Mouse (Mus musculus): Measurements from ENCODE around the gene Pabpn1. TPM values are rescaled to one million over a fixed set of nuclear protein-coding genes. Genes with fewer than 3 reads are reported as not detected.

The Pabpn1 gene
- 254 TPM for polyA plus RNA-seq (2015; fragmentation: Illumina TruSeq; extraction: RNeasy Lipid Tissue Mini Kit (QIAGEN cat#74804); ENCODE audit: insufficient read depth, low replicate concordance)

GRCm38 (mm10) chr14:54892200-54892599 is at the start of gene Pabpn1:
Gene Pabpn1 (plus strand): TSS chr14:54892500.

GRCm38 (mm10) chr14:54870861-54871260 is 21.4 kb upstream of the Pabpn1 start, which contains the start of gene Homez:
Gene Homez (minus strand): TSS chr14:54870961.

GRCm38 (mm10) chr14:54877048-54877715 is 15.1 kb upstream of the Pabpn1 start, which contains the start of gene Ppp1r3e:
Gene Ppp1r3e (minus strand): TSS chr14:54877550.

GRCm38 (mm10) chr14:54883154-54884021 is 8.9 kb upstream of the Pabpn1 start, which contains the start of the genes Bcl2l2 and Gm20521:
Gene Bcl2l2 (plus strand): TSS chr14:54883377.
Gene Gm20521 (plus strand): TSS chr14:54883441.

DNA sequence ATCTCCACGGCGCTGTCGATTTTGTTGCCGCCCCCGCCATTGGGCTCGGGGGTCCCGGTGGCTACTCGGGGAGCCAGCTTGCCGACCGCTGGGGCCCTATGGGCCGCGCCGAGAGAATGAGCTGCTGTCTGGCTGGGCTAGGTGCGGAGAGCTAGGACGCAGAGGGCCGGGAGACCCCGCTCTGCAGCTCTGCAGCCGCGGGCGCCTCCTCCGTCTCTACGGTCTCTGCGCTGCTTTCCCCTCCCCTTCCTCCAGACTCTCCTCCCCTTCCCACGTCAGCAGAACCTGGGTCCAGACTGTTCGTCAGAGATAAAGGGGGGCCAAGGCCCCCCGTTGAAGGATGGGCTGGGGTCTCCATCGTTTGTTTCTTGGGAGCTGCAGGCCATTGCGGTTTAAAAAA is 20.6 kb downstream of the Pabpn1 start, which contains the start of gene Slc22a17:
Gene Slc22a17, minus strand, starts transcription at position 247 of the 400 bp plus-strand sequence.

DNA sequence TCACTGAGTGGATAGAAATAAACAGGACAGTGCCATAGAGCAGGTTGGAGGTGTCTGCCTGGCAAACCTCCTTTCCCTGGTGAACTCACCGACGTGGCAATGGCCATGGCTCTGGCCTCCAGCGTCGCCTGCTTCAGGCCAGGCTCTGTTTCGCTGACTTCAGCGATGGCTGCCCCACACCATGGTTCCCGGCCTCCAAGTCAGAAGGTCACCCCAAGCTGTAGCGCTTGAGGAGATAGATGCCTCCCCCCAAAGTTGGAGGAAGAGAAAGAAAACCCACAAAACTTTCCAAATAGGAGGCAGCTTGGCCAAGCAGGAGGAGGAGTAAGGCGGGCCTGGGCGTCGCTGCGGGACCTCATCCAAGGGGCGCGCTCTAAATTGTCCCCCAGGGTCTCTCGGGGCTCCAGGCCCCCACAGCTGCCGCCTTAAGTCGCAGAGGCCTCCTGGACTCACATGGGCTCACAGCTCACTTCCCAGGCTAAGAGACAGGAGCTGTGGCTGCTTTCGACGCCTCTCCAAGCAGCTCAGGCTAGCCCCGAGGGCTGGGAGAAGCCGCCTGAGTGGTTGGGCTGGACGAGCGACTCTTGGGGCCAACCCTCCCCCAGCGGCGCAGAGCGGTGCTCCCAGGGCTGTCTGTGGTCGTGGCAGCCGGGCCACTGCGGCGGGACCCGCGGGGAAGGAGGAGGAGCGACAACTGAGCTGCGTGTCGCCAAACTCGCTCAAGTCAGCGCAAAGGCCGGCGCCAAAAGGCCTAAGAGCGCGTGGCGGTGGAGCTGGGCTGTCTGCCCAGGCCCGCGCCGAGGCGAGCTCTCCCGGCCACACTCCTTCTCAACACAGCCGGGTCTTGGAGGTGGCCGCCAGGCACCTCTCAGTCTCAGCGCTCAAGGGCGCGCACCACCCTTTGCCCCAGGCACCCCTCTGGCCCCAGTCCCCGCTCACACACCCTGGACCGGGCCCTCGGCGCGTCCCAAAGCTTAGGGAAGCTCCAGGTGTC is 33.3 kb downstream of the Pabpn1 start, which contains the start of gene Efs:
Gene Efs, minus strand, starts transcription at position 778 of the 994 bp plus-strand sequence.

GRCm38 (mm10) chr14:54932645-54933150 is 40.4 kb downstream of the Pabpn1 start, which contains the start of gene Il25:
Gene Il25 (plus strand): TSS chr14:54932695.

DNA sequence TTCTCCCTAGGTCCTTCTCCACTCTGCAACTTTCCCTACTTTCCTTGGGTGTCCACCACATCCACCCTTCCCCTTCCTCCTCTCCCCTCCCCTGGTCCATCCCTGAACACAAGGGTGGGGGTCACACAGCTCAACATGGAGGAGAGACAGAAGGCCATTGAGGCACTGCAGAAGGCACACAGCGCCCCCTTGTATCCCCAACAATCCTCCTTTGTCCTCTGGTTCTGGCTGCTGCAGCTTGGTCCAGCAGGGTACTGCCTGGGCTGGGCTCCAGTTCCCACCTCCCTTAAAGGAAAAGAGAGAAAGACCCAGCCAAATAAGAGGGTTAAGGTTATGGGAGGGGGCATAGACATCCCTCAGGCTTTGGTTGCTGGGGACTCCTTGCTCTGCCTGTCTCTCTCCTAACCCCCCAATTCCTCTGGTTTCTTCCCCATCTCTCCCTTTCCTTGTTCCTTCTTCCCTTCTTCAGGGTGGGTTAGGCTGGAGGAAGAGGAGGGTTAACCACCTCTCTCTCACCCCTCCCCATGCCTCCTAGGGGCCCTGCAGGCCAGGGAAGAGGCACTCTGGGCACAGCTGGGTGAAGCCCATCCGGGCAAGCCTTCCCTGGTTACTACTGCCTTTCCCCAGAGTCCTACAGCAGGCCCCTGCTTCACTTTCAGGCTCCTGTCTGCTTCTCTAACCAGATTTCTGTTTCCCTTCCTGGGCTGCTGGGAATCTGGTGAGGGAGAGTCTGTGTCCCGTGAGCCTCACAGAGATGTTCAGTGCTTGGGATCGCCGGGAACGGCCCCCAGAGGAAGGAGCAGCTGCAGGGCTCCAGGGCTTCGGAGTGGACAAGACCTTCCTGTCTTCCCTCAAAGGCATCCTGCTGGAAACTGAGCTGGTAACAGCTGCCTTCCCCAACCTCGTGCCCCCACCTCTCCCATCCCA is 43.9 kb downstream of the Pabpn1 start, which contains the start of gene Cmtm5:
Gene Cmtm5, plus strand, starts transcription at position 358 of the 927 bp plus-strand sequence.

Other genes starting within 250 kb of the Pabpn1 start
- gene 1700123O20Rik, start 206.3 kb upstream of the Pabpn1 start, polyA plus RNA-seq (2015; fragmentation: Illumina TruSeq; extraction: RNeasy Lipid Tissue Mini Kit (QIAGEN cat#74804); ENCODE audit: insufficient read depth, low replicate concordance) = 39.1 TPM
- 429 TPM for gene Acin1, start 205.6 kb upstream of the Pabpn1 start, polyA plus RNA-seq (2015; fragmentation: Illumina TruSeq; extraction: RNeasy Lipid Tissue Mini Kit (QIAGEN cat#74804); ENCODE audit: insufficient read depth, low replicate concordance)
- gene Gm29776, start 193.7 kb upstream of the Pabpn1 start, polyA plus RNA-seq (2015; fragmentation: Illumina TruSeq; extraction: RNeasy Lipid Tissue Mini Kit (QIAGEN cat#74804); ENCODE audit: insufficient read depth, low replicate concordance) = not detected
- gene Cebpe, start 180.3 kb upstream of the Pabpn1 start, polyA plus RNA-seq (2015; fragmentation: Illumina TruSeq; extraction: RNeasy Lipid Tissue Mini Kit (QIAGEN cat#74804); ENCODE audit: insufficient read depth, low replicate concordance) = not detected
- gene Slc7a8, start 110.6 kb upstream of the Pabpn1 start, polyA plus RNA-seq (2015; fragmentation: Illumina TruSeq; extraction: RNeasy Lipid Tissue Mini Kit (QIAGEN cat#74804); ENCODE audit: insufficient read depth, low replicate concordance) = 6.3 TPM
- not detected for gene Rnf212b, start 78.4 kb upstream of the Pabpn1 start, polyA plus RNA-seq (2015; fragmentation: Illumina TruSeq; extraction: RNeasy Lipid Tissue Mini Kit (QIAGEN cat#74804); ENCODE audit: insufficient read depth, low replicate concordance)
- 5.4 TPM for gene Homez, start 21.5 kb upstream of the Pabpn1 start, polyA plus RNA-seq (2015; fragmentation: Illumina TruSeq; extraction: RNeasy Lipid Tissue Mini Kit (QIAGEN cat#74804); ENCODE audit: insufficient read depth, low replicate concordance)
- 10.9 TPM for gene Ppp1r3e, start 14.9 kb upstream of the Pabpn1 start, polyA plus RNA-seq (2015; fragmentation: Illumina TruSeq; extraction: RNeasy Lipid Tissue Mini Kit (QIAGEN cat#74804); ENCODE audit: insufficient read depth, low replicate concordance)
- 16.2 TPM for gene Bcl2l2, start 9.1 kb upstream of the Pabpn1 start, polyA plus RNA-seq (2015; fragmentation: Illumina TruSeq; extraction: RNeasy Lipid Tissue Mini Kit (QIAGEN cat#74804); ENCODE audit: insufficient read depth, low replicate concordance)
- not detected for gene Gm20521, start 9.1 kb upstream of the Pabpn1 start, polyA plus RNA-seq (2015; fragmentation: Illumina TruSeq; extraction: RNeasy Lipid Tissue Mini Kit (QIAGEN cat#74804); ENCODE audit: insufficient read depth, low replicate concordance)
- gene Slc22a17, start 20.6 kb downstream of the Pabpn1 start, polyA plus RNA-seq (2015; fragmentation: Illumina TruSeq; extraction: RNeasy Lipid Tissue Mini Kit (QIAGEN cat#74804); ENCODE audit: insufficient read depth, low replicate concordance) = 2.9 TPM
- 0.65 TPM for gene Efs, start 33.6 kb downstream of the Pabpn1 start, polyA plus RNA-seq (2015; fragmentation: Illumina TruSeq; extraction: RNeasy Lipid Tissue Mini Kit (QIAGEN cat#74804); ENCODE audit: insufficient read depth, low replicate concordance)
- gene Il25, start 40.2 kb downstream of the Pabpn1 start, polyA plus RNA-seq (2015; fragmentation: Illumina TruSeq; extraction: RNeasy Lipid Tissue Mini Kit (QIAGEN cat#74804); ENCODE audit: insufficient read depth, low replicate concordance) = not detected
- gene Cmtm5, start 43.8 kb downstream of the Pabpn1 start, polyA plus RNA-seq (2015; fragmentation: Illumina TruSeq; extraction: RNeasy Lipid Tissue Mini Kit (QIAGEN cat#74804); ENCODE audit: insufficient read depth, low replicate concordance) = not detected
- gene Myh6, start 74.4 kb downstream of the Pabpn1 start, polyA plus RNA-seq (2015; fragmentation: Illumina TruSeq; extraction: RNeasy Lipid Tissue Mini Kit (QIAGEN cat#74804); ENCODE audit: insufficient read depth, low replicate concordance) = not detected
- gene Gm17428, start 84.4 kb downstream of the Pabpn1 start, polyA plus RNA-seq (2015; fragmentation: Illumina TruSeq; extraction: RNeasy Lipid Tissue Mini Kit (QIAGEN cat#74804); ENCODE audit: insufficient read depth, low replicate concordance) = not detected
- not detected for gene Myh7, start 102.1 kb downstream of the Pabpn1 start, polyA plus RNA-seq (2015; fragmentation: Illumina TruSeq; extraction: RNeasy Lipid Tissue Mini Kit (QIAGEN cat#74804); ENCODE audit: insufficient read depth, low replicate concordance)
- gene Ngdn, start 123.0 kb downstream of the Pabpn1 start, polyA plus RNA-seq (2015; fragmentation: Illumina TruSeq; extraction: RNeasy Lipid Tissue Mini Kit (QIAGEN cat#74804); ENCODE audit: insufficient read depth, low replicate concordance) = 57.4 TPM
- 2.8 TPM for gene Zfhx2, start 199.8 kb downstream of the Pabpn1 start, polyA plus RNA-seq (2015; fragmentation: Illumina TruSeq; extraction: RNeasy Lipid Tissue Mini Kit (QIAGEN cat#74804); ENCODE audit: insufficient read depth, low replicate concordance)
- gene Thtpa, start 202.3 kb downstream of the Pabpn1 start, polyA plus RNA-seq (2015; fragmentation: Illumina TruSeq; extraction: RNeasy Lipid Tissue Mini Kit (QIAGEN cat#74804); ENCODE audit: insufficient read depth, low replicate concordance) = 10.9 TPM
- gene Ap1g2, start 214.1 kb downstream of the Pabpn1 start, polyA plus RNA-seq (2015; fragmentation: Illumina TruSeq; extraction: RNeasy Lipid Tissue Mini Kit (QIAGEN cat#74804); ENCODE audit: insufficient read depth, low replicate concordance) = 75.5 TPM
- 0.19 TPM for gene Jph4, start 224.4 kb downstream of the Pabpn1 start, polyA plus RNA-seq (2015; fragmentation: Illumina TruSeq; extraction: RNeasy Lipid Tissue Mini Kit (QIAGEN cat#74804); ENCODE audit: insufficient read depth, low replicate concordance)